Mouse (Mus musculus): ENCODE results near the gene Loxl3.

Loxl3 gene

GRCm38 (mm10) chr6:83038496-83039012 lies 4.6 kb downstream of the Loxl3 start:
- in situ Hi-C loops (cut with MboI; ENCODE audit: low pct_unique_long_range_greater_than_20kb in 1 of 2, low sequenced_read_pairs in 2 of 2, unreplicated experiment in 1 of 2) = no loop called here

DNA sequence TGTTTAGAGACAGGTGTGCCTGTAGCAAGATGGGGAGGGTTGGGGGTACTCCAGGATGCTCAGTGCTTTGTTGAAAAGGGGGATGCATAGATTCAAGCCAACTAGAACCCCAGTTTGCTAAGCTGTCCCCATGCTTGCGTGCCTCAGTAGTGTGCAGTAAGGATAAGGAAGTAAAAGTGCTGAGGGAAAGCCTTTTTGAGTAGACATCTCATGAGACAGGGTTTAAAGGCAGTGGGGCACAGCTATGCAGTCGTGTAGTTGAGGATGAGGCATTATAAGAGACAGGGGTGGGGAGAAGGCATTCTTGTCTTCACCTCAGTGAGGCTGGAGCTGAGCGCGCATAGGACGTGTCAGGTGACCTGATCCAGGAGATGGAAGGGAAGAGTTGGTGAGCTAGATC lies 6.6 kb downstream of the Loxl3 start:
- in situ Hi-C loops (cut with MboI; ENCODE audit: low pct_unique_long_range_greater_than_20kb in 1 of 2, low sequenced_read_pairs in 2 of 2, unreplicated experiment in 1 of 2) = no loop called here

DNA sequence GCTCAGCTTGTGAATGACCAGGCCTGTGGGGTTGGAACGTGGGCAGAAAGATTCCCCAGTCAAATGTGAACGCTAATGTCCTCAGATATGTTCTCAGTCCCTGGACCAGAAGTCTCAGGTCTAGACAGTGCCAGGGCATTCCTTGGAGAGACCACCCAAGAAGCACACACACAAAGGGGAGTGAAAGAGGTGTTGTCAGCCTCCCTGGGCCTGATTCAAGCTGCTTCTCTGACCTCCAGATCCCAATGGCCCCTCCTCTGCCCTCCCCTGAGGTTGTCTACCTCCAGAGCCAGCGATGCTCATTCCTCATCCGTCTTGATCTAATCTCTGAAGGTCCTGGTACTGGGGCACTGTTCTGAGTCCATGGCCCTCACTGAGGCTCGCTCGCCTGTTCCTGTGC lies 9.6 kb downstream of the Loxl3 start:
- in situ Hi-C loops (cut with MboI; ENCODE audit: low pct_unique_long_range_greater_than_20kb in 1 of 2, low sequenced_read_pairs in 2 of 2, unreplicated experiment in 1 of 2) = no loop called here

DNA sequence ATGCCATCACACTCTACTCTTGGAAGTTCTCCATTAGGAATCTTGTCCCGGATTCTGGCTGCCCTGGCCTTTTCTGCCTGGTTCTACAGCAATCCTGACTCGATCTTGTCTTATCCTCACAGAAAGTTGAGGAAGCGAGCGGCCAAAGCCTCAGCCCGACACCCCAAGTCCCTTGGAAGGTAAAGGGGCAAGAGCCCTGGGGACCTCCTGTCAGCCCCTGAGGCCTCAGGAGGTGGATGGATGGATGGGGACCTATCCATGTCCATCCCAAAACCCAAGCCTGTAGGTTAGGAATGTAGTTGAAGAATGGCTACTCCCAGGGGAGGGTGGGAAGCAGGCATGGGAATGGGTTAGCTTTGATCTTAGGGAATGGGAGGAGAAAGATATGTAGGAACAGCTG lies 10.0 kb downstream of the Loxl3 start:
- in situ Hi-C loops (cut with MboI; ENCODE audit: low pct_unique_long_range_greater_than_20kb in 1 of 2, low sequenced_read_pairs in 2 of 2, unreplicated experiment in 1 of 2) = no loop called here

- in situ Hi-C loops (cut with MboI; ENCODE audit: low pct_unique_long_range_greater_than_20kb in 1 of 2, low sequenced_read_pairs in 2 of 2, unreplicated experiment in 1 of 2) = no loop called here
These were observed 10.8 kb downstream of the Loxl3 start for GRCm38 (mm10) chr6:83044742-83045141.

- in situ Hi-C loops (cut with MboI; ENCODE audit: low pct_unique_long_range_greater_than_20kb in 1 of 2, low sequenced_read_pairs in 2 of 2, unreplicated experiment in 1 of 2) = no loop called here
These were observed 15.4 kb downstream of the Loxl3 start for GRCm38 (mm10) chr6:83049367-83049766.

DNA sequence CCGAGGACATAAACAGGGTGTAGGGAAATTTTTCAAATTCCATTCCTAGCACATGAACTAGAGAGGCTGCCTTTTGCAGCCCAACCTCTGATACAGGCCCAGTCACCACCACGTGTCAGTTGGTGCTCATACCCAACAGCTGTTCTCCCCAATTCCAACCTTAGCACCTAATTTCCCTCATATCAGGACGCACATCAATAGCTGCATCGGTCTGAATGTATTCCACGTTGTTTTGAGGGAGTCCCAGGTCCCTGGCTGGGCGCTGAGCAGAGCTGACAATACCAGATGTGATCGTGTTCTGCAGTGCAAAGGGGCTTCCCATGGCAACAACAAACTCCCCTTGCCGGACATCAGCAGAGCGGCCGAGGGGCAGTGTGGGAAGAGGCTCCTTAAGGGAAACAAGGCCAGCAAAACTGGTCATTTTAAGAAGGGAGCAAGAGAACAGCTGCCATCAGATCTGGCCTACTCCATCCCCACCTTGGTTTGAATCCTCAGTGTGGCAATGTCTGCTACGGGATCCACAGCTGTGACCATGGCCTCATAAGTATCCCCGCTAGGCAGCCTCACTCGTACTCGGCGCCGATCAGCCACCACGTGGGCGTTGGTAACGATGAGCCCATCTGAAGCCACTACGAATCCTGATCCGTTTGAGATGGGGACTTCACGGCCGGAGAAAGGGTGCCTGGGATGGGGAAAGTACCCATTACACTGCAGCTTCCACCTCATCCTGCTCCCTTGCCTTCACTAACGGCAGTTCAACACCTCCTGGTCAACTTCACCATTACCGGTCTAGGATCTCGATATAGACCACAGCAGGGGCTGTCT lies 19.4 kb downstream of the Loxl3 start:
- in situ Hi-C loops (cut with MboI; ENCODE audit: low pct_unique_long_range_greater_than_20kb in 1 of 2, low sequenced_read_pairs in 2 of 2, unreplicated experiment in 1 of 2) = no loop called here

DNA sequence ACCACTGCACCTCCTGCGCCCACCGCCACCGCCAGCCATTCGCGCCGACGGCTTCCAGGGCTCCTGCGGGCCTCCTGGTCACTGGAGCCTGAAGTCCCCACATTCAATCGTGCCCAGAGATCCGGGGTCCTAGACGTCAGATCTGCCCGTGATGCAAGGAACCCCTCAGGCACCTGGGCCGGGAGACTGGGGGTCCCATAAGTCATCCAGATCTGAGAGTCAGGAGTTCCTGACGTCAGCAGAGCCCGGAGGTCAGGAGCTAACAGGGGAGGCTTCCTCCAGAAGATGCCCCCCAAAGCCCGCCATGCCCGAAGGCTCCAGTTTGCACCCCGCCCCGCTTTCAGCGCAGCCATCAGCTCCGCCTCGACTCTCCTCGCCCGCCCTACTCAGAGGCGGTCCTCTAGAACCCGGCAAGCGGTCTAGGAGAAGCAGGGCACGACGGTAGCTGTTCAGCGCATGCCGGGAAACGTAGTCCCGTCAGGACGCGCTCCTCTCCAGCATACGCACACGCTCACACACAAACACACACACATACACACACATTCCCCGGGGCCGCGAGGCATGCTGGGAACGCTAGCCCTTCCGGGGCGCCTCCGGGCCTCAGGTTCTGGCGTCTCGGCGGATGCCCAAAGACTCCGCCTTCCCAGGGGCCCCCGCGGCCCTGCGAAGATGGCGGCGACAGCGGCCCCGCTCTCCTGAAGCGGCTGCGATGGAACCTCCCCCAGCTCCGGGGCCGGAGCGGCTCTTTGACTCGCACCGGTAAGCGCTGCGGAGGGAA lies 20.3 kb downstream of the Loxl3 start, which contains the start of gene Aup1:
Gene Aup1 (plus strand): TSS at position 448 of the 778 bp plus-strand sequence.
- in situ Hi-C loops (cut with MboI; ENCODE audit: low pct_unique_long_range_greater_than_20kb in 1 of 2, low sequenced_read_pairs in 2 of 2, unreplicated experiment in 1 of 2) = no loop called here

DNA sequence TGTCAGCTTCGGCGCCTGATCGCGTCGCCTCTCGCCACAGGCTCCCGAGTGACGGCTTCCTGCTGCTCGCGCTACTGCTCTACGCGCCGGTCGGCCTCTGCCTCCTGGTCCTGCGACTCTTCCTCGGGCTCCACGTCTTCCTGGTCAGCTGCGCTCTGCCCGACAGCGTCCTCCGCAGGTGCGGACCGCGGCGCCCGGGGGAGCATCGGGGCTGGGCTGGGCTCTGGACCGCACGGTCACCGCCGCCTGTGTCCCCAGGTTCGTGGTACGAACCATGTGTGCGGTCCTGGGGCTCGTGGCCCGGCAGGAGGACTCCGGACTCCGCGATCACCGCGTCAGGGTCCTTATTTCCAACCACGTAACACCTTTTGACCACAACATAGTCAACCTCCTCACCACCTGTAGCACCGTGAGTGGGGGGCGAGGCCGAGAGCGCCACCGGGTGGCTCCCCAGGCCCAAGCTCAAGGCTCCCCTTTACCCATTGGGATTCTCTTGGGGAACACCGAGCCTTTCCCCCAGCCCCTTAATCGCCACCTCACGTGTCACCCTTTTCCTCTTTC lies 21.0 kb downstream of the Loxl3 start, which contains the start of gene Htra2:
Gene Htra2 (minus strand): TSS at position 403 of the 561 bp plus-strand sequence.
- in situ Hi-C loops (cut with MboI; ENCODE audit: low pct_unique_long_range_greater_than_20kb in 1 of 2, low sequenced_read_pairs in 2 of 2, unreplicated experiment in 1 of 2) = no loop called here

DNA sequence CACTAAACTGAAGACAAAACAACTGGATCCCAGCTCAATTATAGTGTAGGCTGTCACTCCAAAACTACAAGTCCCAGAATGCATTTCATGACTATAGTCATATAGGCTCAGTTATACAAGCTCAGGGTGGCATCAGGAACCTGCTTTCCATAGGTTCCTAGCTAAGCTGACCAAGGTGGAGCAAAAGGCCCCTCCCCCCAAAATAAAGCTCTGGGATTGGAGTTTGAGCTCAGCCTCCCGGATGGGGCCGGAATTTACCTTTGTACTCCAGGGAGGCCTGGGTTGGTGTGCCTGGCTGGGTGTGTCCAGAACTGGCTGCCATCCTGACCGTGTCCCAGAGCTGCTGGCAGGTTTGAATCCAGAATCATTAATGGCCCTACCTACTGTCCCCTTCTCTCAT lies 23.8 kb downstream of the Loxl3 start, which contains the start of gene Dqx1:
Gene Dqx1 (plus strand): TSS at position 55 of the 400 bp plus-strand sequence.
- in situ Hi-C loops (cut with MboI; ENCODE audit: low pct_unique_long_range_greater_than_20kb in 1 of 2, low sequenced_read_pairs in 2 of 2, unreplicated experiment in 1 of 2) = no loop called here

DNA sequence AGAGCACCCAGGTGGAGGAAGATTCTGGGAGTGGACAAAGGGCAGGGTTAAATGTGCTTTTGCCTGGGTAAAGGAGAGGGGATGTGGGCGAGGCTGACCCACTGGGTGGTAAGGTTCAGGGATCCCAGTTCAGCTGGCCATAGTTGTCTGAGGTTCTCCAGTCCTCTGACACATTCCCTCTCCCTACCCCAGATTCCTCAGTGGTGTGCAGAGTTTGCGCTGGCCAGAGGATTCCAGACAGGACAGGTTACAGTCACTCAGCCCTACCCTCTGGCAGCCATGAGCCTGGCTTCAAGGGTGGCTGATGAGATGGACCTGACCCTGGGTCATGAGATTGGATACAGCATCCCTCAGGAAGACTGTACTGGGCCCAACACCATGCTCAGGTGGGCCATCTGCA lies 24.8 kb downstream of the Loxl3 start:
- in situ Hi-C loops (cut with MboI; ENCODE audit: low pct_unique_long_range_greater_than_20kb in 1 of 2, low sequenced_read_pairs in 2 of 2, unreplicated experiment in 1 of 2) = no loop called here

GRCm38 (mm10) chr6:83065995-83066394 lies 32.0 kb downstream of the Loxl3 start:
- in situ Hi-C loops (cut with MboI; ENCODE audit: low pct_unique_long_range_greater_than_20kb in 1 of 2, low sequenced_read_pairs in 2 of 2, unreplicated experiment in 1 of 2) = loop anchor here in 1 of 2 experiments (10.0 kb wide), 1 partner anchor 649 kb away; the partner anchor contains the start of gene Vax2

GRCm38 (mm10) chr6:83066441-83066840 lies 32.5 kb downstream of the Loxl3 start:
- in situ Hi-C loops (cut with MboI; ENCODE audit: low pct_unique_long_range_greater_than_20kb in 1 of 2, low sequenced_read_pairs in 2 of 2, unreplicated experiment in 1 of 2) = loop anchor here in 1 of 2 experiments (10.0 kb wide), 1 partner anchor 648 kb away; the partner anchor contains the start of gene Vax2

- in situ Hi-C loops (cut with MboI; ENCODE audit: low pct_unique_long_range_greater_than_20kb in 1 of 2, low sequenced_read_pairs in 2 of 2, unreplicated experiment in 1 of 2) = loop anchor here in 1 of 2 experiments (10.0 kb wide), 1 partner anchor 647 kb away; the partner anchor contains the start of gene Vax2
These were observed 34.2 kb downstream of the Loxl3 start for GRCm38 (mm10) chr6:83068221-83068620.

DNA sequence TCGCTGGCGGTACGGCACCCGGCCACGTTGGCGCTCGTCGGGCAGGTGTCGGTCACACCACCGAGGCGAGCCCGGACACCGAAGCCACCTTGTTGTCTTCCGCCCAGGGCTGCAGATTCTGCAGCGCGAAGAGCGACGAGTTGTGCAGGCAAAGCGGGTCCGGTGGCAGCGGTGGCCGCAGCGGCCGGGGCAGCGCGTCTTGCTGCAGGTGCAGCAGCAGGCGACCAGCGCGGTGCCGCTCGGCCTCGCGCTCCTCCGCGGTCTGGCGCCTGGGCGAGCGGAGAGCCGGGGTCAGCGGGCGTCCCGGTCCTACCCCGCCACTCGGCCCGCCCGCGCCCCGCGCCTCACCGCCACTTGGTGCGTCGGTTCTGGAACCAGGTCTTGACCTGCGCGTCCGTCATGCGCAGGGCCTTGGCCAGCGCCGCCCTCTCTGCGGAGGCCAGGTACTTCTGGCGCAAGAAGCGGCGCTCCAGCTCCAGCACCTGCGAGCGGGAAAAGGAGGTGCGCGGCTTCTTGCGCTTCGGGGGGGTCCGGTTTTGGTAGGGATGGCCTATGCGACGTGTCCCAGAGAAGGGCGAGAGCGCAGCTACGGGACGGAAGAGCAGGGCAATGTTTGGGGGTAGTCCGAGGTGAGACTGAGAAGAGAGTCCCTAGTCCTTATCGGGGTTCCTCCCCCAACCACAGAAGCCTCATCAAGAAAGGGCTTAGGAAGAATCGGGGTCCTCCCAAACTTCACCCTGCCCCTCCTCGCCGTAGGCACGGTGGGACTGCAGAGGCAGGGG lies 34.9 kb downstream of the Loxl3 start:
- in situ Hi-C loops (cut with MboI; ENCODE audit: low pct_unique_long_range_greater_than_20kb in 1 of 2, low sequenced_read_pairs in 2 of 2, unreplicated experiment in 1 of 2) = loop anchor here in 1 of 2 experiments (10.0 kb wide), 1 partner anchor 646 kb away; the partner anchor contains the start of gene Vax2

- in situ Hi-C loops (cut with MboI; ENCODE audit: low pct_unique_long_range_greater_than_20kb in 1 of 2, low sequenced_read_pairs in 2 of 2, unreplicated experiment in 1 of 2) = loop anchor here in 1 of 2 experiments (10.0 kb wide), 1 partner anchor 645 kb away; the partner anchor contains the start of gene Vax2
These were observed 35.7 kb downstream of the Loxl3 start for GRCm38 (mm10) chr6:83069488-83070246.

DNA sequence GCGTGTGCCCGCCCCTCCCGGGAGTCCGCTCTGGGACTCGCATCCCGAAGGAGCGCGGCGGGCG lies 36.1 kb downstream of the Loxl3 start, which contains the start of gene Tlx2:
Gene Tlx2 (minus strand): TSS at position 47 of the 64 bp plus-strand sequence.
- in situ Hi-C loops (cut with MboI; ENCODE audit: low pct_unique_long_range_greater_than_20kb in 1 of 2, low sequenced_read_pairs in 2 of 2, unreplicated experiment in 1 of 2) = no loop called here
